Mouse (Mus musculus) E14TG2a.4 (cell line): ENCODE measurements around the gene Tmem145.

Experiments
- H3K27me3 ChIP-seq: 2 replicates; pipeline ENCODE4 v1.6.1; 2014; ENCODE audit warnings: low read length, control low read depth; ENCODE audit not compliant: insufficient read depth
- H3K36me3 ChIP-seq: 2 replicates; pipeline ENCODE4 v1.6.1; 2014; ENCODE audit warnings: low read length, control low read depth; ENCODE audit not compliant: insufficient read depth
- H3K4me1 ChIP-seq: replicated peaks from 2 replicates; pipeline ENCODE4 v1.6.1; 2014; ENCODE audit warnings: low read depth, low read length, control low read depth
- H3K4me3 ChIP-seq: replicated peaks from 2 replicates; pipeline ENCODE4 v1.5.1; 2014; ENCODE audit warnings: mild to moderate bottlenecking, low read length
- H3K9me3 ChIP-seq: 2 replicates; pipeline ENCODE4 v1.6.1; 2014; ENCODE audit warnings: low read length, control low read depth
- CTCF ChIP-seq: conservative IDR thresholded peaks from 2 replicates; pipeline ENCODE4 v1.5.1; 2014; ENCODE audit warnings: low read length
- NANOG ChIP-seq: IDR thresholded peaks from 2 replicates; pipeline ENCODE4 v1.6.1; 2014; ENCODE audit warnings: borderline replicate concordance, low read length, mixed read lengths
- POU5F1 ChIP-seq: IDR thresholded peaks from 2 replicates; pipeline ENCODE4 v1.6.1; 2014; ENCODE audit warnings: low read length, borderline replicate concordance

Gene Tmem145

DNA sequence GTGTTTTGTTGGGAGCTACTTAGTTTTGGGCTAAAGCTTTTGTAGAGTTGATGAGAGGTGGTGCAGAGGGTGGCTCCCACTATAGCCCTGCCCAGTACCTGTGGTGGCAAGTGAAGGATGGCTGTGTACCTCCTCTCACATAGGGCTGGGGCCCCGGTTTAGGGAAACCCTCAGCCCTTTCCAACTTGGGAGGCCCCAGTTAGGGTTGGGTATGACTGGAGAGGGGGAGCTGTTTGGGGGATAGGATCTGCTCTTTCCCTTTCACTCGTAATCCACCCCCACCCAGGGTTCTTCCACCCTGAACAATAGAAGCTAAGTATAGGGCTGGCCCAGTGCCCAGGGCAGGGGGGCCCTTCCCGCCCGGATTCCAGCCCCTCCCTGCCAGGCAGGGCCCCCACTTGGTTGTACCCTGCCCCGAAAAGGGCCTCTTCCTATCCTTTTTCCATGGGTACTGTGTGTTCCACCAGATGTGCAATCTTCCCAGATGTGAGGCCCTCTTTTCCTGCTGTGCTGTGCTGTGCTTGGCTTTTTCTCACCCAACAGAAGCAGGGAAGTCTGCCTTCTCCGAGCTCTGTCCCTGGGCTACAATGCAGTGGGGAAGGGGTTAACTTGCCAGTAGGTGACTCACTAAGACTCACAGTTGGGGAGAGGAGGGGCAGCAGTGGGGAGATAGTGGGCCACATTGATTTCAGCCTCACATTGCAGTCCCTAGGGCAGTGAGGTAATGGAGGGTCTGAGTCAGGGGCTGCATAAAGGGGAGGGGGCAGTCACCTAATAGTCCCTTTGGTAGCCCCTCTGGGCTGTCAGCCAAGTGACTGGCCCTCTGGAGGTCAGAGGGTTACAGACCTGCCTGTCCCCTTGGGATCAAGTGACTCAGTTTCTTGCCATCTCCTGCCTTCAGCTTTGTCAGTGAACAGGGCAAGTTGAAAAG lies 25.8 kb upstream of the Tmem145 start:
- Histone ChIP-seq H3K4me1 (peaks cover 76% of the 10 kb centered on the region), H3K9me3 (no peaks in the 10 kb centered on the region), H3K4me3 (peak overlapping the region; percentile 90), H3K27me3 (no peaks in the 10 kb centered on the region), H3K36me3 (peaks cover 18% of the 10 kb centered on the region)
- TF ChIP-seq NANOG, result no peak; the same call in 1 of the 2 replicates
- TF ChIP-seq POU5F1, result no peak
- TF ChIP-seq CTCF, result no peak

DNA sequence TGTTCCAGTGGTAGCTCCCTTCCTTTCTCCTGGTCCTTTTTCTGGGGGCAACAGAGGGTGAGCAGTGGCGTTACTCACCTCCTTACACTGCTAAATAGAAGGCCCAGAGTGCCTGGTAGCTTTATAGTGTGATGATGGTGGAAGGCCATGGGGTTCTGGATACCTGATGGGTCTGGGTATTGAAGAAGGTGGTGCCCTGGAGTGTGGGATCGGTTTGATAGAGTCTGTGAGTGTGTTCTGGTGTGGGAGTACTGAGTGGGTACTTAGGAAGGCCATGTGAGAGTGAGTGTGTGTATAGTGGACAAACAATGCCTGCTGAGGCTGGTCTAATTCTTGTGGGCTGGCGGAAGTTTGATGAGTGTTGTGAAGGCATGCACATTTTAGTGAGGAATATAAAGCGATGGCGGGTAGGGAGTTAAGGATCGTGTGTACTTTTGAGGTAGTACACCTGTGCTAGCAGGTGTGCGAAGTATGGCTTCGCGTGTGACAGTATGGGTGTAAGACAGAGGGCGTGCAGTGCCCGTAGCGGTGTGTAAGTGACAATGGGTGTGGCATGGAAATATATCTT lies 24.7 kb upstream of the Tmem145 start:
- peaks cover 25% of the 10 kb centered on the region for H3K36me3 ChIP-seq
- H3K27me3 ChIP-seq, result no peaks in the 10 kb centered on the region
- no peak for TF ChIP-seq POU5F1
- no peak for TF ChIP-seq CTCF
- no peak for TF ChIP-seq NANOG
- no peaks in the 10 kb centered on the region for H3K9me3 ChIP-seq
- peaks cover 74% of the 10 kb centered on the region for H3K4me1 ChIP-seq
- H3K4me3 ChIP-seq, result peak overlapping the region; percentile 90

DNA sequence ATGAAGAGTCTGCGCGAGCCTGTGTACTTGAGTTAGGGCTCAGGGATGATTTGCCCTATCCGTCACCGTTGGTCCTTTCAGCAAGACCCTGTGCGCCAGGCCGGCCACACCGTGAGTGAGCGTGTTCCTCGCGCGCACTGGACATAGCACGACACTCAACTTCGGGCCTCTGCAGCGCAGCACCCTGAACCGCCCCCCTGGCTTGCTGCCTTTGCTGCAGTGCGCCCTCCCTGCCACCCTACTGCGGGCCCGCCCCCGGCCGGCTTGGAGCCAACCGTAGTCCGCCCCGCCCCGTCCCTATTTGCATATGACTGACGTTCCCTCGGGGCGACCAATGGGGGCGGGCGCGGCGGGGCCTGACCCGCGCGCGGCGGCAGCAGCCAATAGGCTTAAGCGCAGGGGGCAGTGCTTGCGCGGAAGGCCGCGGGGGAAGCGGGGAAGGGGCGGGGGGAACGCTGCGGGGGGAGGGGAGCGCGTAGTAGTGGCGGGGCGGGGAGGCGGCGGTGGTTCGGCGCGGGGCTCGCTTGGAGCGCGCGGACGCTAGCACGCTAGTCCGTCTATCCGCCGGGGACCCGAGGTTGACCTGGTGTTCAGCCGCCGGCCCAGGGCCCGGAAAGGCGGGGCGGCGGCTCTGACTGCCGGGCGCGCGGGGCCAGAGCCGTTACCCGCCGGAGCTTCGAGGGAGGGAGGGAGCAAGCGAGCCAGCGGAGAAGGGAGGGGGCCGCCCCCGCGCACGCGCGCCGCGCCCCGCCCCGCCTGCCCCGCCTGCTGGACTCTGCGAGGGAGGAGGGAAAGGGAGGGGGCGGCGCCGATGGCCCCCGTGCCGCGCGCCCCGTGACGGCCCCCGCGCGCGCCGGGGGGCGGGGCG lies 23.9 kb upstream of the Tmem145 start:
- Histone ChIP-seq H3K27me3 (no peaks in the 10 kb centered on the region), H3K4me3 (peak overlapping the region; percentile 91), H3K9me3 (no peaks in the 10 kb centered on the region), H3K4me1 (peaks cover 73% of the 10 kb centered on the region), H3K36me3 (peaks cover 32% of the 10 kb centered on the region)
- TF ChIP-seq CTCF, result no peak
- TF ChIP-seq POU5F1, result no peak
- no peak for TF ChIP-seq NANOG

DNA sequence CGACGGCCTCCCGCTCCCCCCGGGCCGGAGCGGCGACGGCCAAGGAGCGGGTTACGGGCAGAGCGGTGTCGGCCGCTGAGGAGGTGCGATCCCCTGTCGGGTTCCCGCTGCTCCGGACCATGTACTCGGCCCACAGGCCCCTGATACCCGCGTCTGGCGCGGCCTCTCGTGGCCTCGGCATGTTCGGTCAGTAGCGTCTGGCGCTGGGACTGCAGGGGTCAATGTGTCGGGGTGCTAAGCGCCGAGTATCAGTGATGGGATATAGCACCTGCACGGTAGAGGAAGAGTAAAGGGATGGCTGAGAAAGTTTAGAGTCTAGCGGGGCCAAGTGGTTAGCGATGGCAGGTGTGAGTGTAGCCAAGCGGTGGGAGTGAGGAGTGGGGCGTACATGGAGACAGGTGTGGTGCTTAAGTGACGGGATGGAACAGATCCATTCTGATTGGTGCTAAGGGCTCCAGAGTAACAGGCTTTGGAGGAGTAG lies 23.1 kb upstream of the Tmem145 start:
- Histone ChIP-seq H3K9me3 (no peaks in the 10 kb centered on the region), H3K4me1 (peaks cover 73% of the 10 kb centered on the region), H3K4me3 (peak overlapping the region; percentile 91), H3K36me3 (peaks cover 40% of the 10 kb centered on the region), H3K27me3 (no peaks in the 10 kb centered on the region)
- TF ChIP-seq NANOG (no peak), CTCF (no peak), POU5F1 (no peak)

DNA sequence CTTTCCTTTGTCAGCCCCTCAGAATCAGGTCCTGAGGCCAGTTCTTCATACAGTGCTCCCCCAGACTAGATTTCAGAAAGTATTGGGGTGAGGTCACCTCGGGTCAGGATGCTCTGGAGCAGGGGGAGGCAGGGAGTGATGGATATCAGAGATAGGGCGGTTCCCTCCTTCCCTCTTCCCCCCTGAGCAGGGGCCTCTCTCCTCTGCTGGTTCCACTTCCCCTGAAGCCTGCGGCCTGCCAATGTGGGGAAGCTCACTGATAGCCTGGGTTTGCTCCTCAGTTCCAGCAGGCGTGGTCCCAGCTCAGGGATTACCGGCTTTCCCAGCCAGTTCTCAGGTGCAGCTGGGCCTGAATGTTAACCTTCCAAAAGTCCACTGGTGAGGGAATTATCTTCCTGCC lies 22.3 kb upstream of the Tmem145 start:
- peaks cover 49% of the 10 kb centered on the region for H3K36me3 ChIP-seq
- H3K4me1 ChIP-seq, result peaks cover 78% of the 10 kb centered on the region
- TF ChIP-seq CTCF, result no peak
- peak overlapping the region; percentile 91 for H3K4me3 ChIP-seq
- no peaks in the 10 kb centered on the region for H3K27me3 ChIP-seq
- no peaks in the 10 kb centered on the region for H3K9me3 ChIP-seq

DNA sequence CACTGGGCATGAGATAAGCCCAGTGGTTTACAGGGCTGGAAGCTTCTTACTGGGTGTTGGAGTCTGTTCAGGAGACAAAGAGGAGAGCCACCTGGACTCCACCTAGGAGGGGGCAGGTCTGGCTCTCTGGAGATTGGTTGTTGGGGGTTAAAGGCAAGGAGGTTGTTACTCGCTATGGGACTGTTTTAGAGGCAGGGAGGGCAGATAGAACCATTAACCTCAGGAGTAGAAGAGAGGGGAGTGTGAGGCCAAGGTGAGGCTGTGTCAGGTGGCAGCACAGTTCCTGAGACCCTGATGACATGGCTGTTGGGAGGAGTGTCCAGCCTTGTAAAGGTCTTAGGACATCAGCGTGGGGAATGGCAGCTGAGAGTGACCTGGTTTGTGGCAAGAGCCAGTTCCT lies 21.7 kb upstream of the Tmem145 start:
- Histone ChIP-seq H3K36me3 (peaks cover 54% of the 10 kb centered on the region), H3K4me3 (peak overlapping the region; percentile 91), H3K9me3 (no peaks in the 10 kb centered on the region), H3K27me3 (no peaks in the 10 kb centered on the region), H3K4me1 (peaks cover 84% of the 10 kb centered on the region)
- TF ChIP-seq POU5F1 (no peak), CTCF (no peak), NANOG (no peak)

DNA sequence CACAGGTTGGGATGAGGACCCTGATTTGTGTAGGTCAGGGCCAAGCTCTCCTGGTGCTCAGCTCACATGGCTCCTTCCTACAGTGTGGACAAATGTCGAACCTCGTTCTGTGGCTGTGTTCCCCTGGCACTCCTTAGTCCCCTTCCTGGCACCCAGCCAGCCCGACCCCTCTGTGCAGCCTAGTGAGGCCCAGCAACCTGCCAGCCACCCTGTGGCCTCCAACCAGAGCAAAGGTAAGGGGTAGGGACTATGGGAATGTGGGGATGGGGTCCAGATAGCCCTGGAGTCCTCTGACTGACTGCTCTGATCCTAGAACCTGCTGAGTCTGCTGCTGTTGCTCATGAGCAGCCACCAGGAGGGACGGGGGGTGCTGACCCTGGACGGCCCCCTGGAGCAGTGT lies 21.1 kb upstream of the Tmem145 start:
- Histone ChIP-seq H3K9me3 (no peaks in the 10 kb centered on the region), H3K4me1 (peaks cover 85% of the 10 kb centered on the region), H3K36me3 (peaks cover 60% of the 10 kb centered on the region), H3K27me3 (no peaks in the 10 kb centered on the region), H3K4me3 (no peak overlapping the region)
- TF ChIP-seq NANOG (no peak), CTCF (no peak), POU5F1 (no peak)
